Mouse (Mus musculus): Measurements from ENCODE around the gene Inafm1. TPM values are rescaled to one million over a fixed set of nuclear protein-coding genes. Genes with fewer than 3 reads are reported as not detected.
"Not testable (repeated sequence)": the region's sequence is repeated elsewhere in the genome, so short reads cannot be mapped to it uniquely, and the experiment has no call there.

Inafm1 gene
- total RNA-seq, 1 experiment: 2.1 TPM

- H3K9ac ChIP-seq (ENCODE audit: insufficient read depth, low read depth, low read length, poor library complexity, severe bottlenecking): 0 out of 2 replicates have a peak overlapping the region, but pooled peaks have one; percentile 9
- no peak overlapping the region for H3K27ac ChIP-seq (ENCODE audit: insufficient read depth, low read depth, low read length, poor library complexity, severe bottlenecking)
- H3K4me3 ChIP-seq (ENCODE audit: insufficient read depth in 1 of 2, low read depth in 1 of 2, low read length in 2 of 2, poor library complexity in 1 of 2, severe bottlenecking in 1 of 2): no peak overlapping the region; a peak in 1 of 4 replicates
- DNase-seq (ENCODE audit: low read depth, low spot score): no peak
- H3K9me3 ChIP-seq (ENCODE audit: control insufficient read depth, insufficient read depth, low read depth, low read length): no peaks in the 10 kb centered on the region
- H3K36me3 ChIP-seq (ENCODE audit: control insufficient read depth, insufficient read depth, low read length, poor library complexity, severe bottlenecking): peaks cover 22% of the 10 kb centered on the region
- in situ Hi-C loops (cut with MboI; ENCODE audit: low sequenced_read_pairs in 2 of 2, unreplicated experiment in 2 of 2): loop anchor here in 1 of 2 experiments (25.0 kb wide), 1 partner anchor 313 kb away; the partner anchor contains the start of gene Ehd2
- peaks cover 0 to 4% of the 10 kb centered on the region in 2 experiments; a peak in 1 of 4 replicates for H3K4me1 ChIP-seq (ENCODE audit: control insufficient read depth in 2 of 2, insufficient read depth in 2 of 2, low read length in 2 of 2, poor library complexity in 1 of 2)
- TF ChIP-seq ZNF384 (IDR thresholded peaks at IDR 0.05; ENCODE audit: low read depth, low read length): no peak
- no peak for TF ChIP-seq CHD2 (IDR thresholded peaks at IDR 0.05; ENCODE audit: low read depth, low read length)
- TF ChIP-seq HCFC1 (IDR thresholded peaks at IDR 0.05; ENCODE audit: borderline replicate concordance, insufficient read depth, low read length): no peak
These were observed 1.8 kb upstream of the Inafm1 start for GRCm38 (mm10) chr7:16274922-16275890.

GRCm38 (mm10) chr7:16273766-16274140 is 336 bp upstream of the Inafm1 start:
- H3K36me3 ChIP-seq (ENCODE audit: control insufficient read depth, insufficient read depth, low read length, poor library complexity, severe bottlenecking): peaks cover 22% of the 10 kb centered on the region
- TF ChIP-seq ZC3H11A (IDR thresholded peaks at IDR 0.05; ENCODE audit: borderline replicate concordance, low read depth, low read length) (no peak), CHD2 (IDR thresholded peaks at IDR 0.05; ENCODE audit: low read depth, low read length) (no peak), HCFC1 (IDR thresholded peaks at IDR 0.05; ENCODE audit: borderline replicate concordance, insufficient read depth, low read length) (0 out of 2 replicates have a peak, but pooled peaks have one; percentile 12), ZNF384 (IDR thresholded peaks at IDR 0.05; ENCODE audit: low read depth, low read length) (no peak)
- peak; percentile 73 for DNase-seq (ENCODE audit: low read depth, low spot score)
- in situ Hi-C loops (cut with MboI; ENCODE audit: low sequenced_read_pairs in 2 of 2, unreplicated experiment in 2 of 2): loop anchor here in 1 of 2 experiments (25.0 kb wide), 1 partner anchor 311 kb away; the partner anchor contains the start of gene Ehd2
- peak overlapping the region; percentile 82 to 89 for H3K4me3 ChIP-seq (ENCODE audit: insufficient read depth in 1 of 2, low read depth in 1 of 2, low read length in 2 of 2, poor library complexity in 1 of 2, severe bottlenecking in 1 of 2)
- peak overlapping the region; percentile 71 for H3K27ac ChIP-seq (ENCODE audit: insufficient read depth, low read depth, low read length, poor library complexity, severe bottlenecking)
- H3K4me1 ChIP-seq (ENCODE audit: control insufficient read depth in 2 of 2, insufficient read depth in 2 of 2, low read length in 2 of 2, poor library complexity in 1 of 2): peaks cover 0 to 4% of the 10 kb centered on the region in 2 experiments; a peak in 1 of 4 replicates
- H3K9me3 ChIP-seq (ENCODE audit: control insufficient read depth, insufficient read depth, low read depth, low read length): no peaks in the 10 kb centered on the region
- H3K9ac ChIP-seq (ENCODE audit: insufficient read depth, low read depth, low read length, poor library complexity, severe bottlenecking): peak overlapping the region; percentile 76

- TF ChIP-seq HCFC1 (IDR thresholded peaks at IDR 0.05; ENCODE audit: borderline replicate concordance, insufficient read depth, low read length) (0 out of 2 replicates have a peak, but pooled peaks have one; percentile 9), MAFK (IDR thresholded peaks at IDR 0.05; ENCODE audit: insufficient read depth, low read depth, low read length) (no peak)
- peak overlapping the region; percentile 82 to 89 for H3K4me3 ChIP-seq (ENCODE audit: insufficient read depth in 1 of 2, low read depth in 1 of 2, low read length in 2 of 2, poor library complexity in 1 of 2, severe bottlenecking in 1 of 2)
- H3K9ac ChIP-seq (ENCODE audit: insufficient read depth, low read depth, low read length, poor library complexity, severe bottlenecking): peak overlapping the region; percentile 74
- no peak for DNase-seq (ENCODE audit: low read depth, low spot score)
- in situ Hi-C loops (cut with MboI; ENCODE audit: low sequenced_read_pairs in 2 of 2, unreplicated experiment in 2 of 2): loop anchor here in 1 of 2 experiments (25.0 kb wide), 1 partner anchor 310 kb away; the partner anchor contains the start of gene Ehd2
- peaks cover 19% of the 10 kb centered on the region for H3K36me3 ChIP-seq (ENCODE audit: control insufficient read depth, insufficient read depth, low read length, poor library complexity, severe bottlenecking)
- no peaks in the 10 kb centered on the region for H3K9me3 ChIP-seq (ENCODE audit: control insufficient read depth, insufficient read depth, low read depth, low read length)
- peaks cover 0 to 4% of the 10 kb centered on the region in 2 experiments; a peak in 1 of 4 replicates for H3K4me1 ChIP-seq (ENCODE audit: control insufficient read depth in 2 of 2, insufficient read depth in 2 of 2, low read length in 2 of 2, poor library complexity in 1 of 2)
- 0 out of 2 replicates have a peak overlapping the region, but pooled peaks have one; percentile 34 for H3K27ac ChIP-seq (ENCODE audit: insufficient read depth, low read depth, low read length, poor library complexity, severe bottlenecking)
These were observed 736 bp downstream of the Inafm1 start for GRCm38 (mm10) chr7:16272681-16273080.

- Histone ChIP-seq H3K36me3 (ENCODE audit: control insufficient read depth, insufficient read depth, low read length, poor library complexity, severe bottlenecking) (peaks cover 12% of the 10 kb centered on the region), H3K9ac (ENCODE audit: insufficient read depth, low read depth, low read length, poor library complexity, severe bottlenecking) (no peak overlapping the region), H3K4me1 (ENCODE audit: control insufficient read depth in 2 of 2, insufficient read depth in 2 of 2, low read length in 2 of 2, poor library complexity in 1 of 2) (peaks cover 0 to 4% of the 10 kb centered on the region in 2 experiments; a peak in 1 of 4 replicates), H3K27ac (ENCODE audit: insufficient read depth, low read depth, low read length, poor library complexity, severe bottlenecking) (no peak overlapping the region), H3K4me3 (ENCODE audit: insufficient read depth in 1 of 2, low read depth in 1 of 2, low read length in 2 of 2, poor library complexity in 1 of 2, severe bottlenecking in 1 of 2) (no peak overlapping the region), H3K9me3 (ENCODE audit: control insufficient read depth, insufficient read depth, low read depth, low read length) (no peaks in the 10 kb centered on the region)
- DNase-seq (ENCODE audit: low read depth, low spot score): no peak
- TF ChIP-seq MAFK (IDR thresholded peaks at IDR 0.05; ENCODE audit: insufficient read depth, low read depth, low read length) (no peak), ZC3H11A (IDR thresholded peaks at IDR 0.05; ENCODE audit: borderline replicate concordance, low read depth, low read length) (no peak), ZNF384 (IDR thresholded peaks at IDR 0.05; ENCODE audit: low read depth, low read length) (no peak), CHD2 (IDR thresholded peaks at IDR 0.05; ENCODE audit: low read depth, low read length) (no peak)
- in situ Hi-C loops (cut with MboI; ENCODE audit: low sequenced_read_pairs in 2 of 2, unreplicated experiment in 2 of 2): loop anchor here in 1 of 2 experiments (25.0 kb wide), 1 partner anchor 309 kb away; the partner anchor contains the start of gene Ehd2
These were observed 2.3 kb downstream of the Inafm1 start for GRCm38 (mm10) chr7:16271139-16271538.

- in situ Hi-C loops (cut with MboI; ENCODE audit: low sequenced_read_pairs in 2 of 2, unreplicated experiment in 2 of 2): loop anchor here in 1 of 2 experiments (25.0 kb wide), 1 partner anchor 304 kb away; the partner anchor contains the start of gene Ehd2
- not testable (repeated sequence) for DNase-seq (ENCODE audit: low read depth, low spot score); H3K4me1 ChIP-seq (ENCODE audit: control insufficient read depth in 2 of 2, insufficient read depth in 2 of 2, low read length in 2 of 2, poor library complexity in 1 of 2); H3K36me3 ChIP-seq (ENCODE audit: control insufficient read depth, insufficient read depth, low read length, poor library complexity, severe bottlenecking); H3K9me3 ChIP-seq (ENCODE audit: control insufficient read depth, insufficient read depth, low read depth, low read length); H3K27ac ChIP-seq (ENCODE audit: insufficient read depth, low read depth, low read length, poor library complexity, severe bottlenecking); H3K4me3 ChIP-seq (ENCODE audit: insufficient read depth in 1 of 2, low read depth in 1 of 2, low read length in 2 of 2, poor library complexity in 1 of 2, severe bottlenecking in 1 of 2); H3K9ac ChIP-seq (ENCODE audit: insufficient read depth, low read depth, low read length, poor library complexity, severe bottlenecking)
These were observed 6.8 kb downstream of the Inafm1 start for GRCm38 (mm10) chr7:16266593-16266992.
